Mouse (Mus musculus) midbrain, embryonic 11.5 days (tissue): ENCODE data around the gene Cfap161. TPM values are rescaled to one million over a fixed set of nuclear protein-coding genes. Genes with fewer than 3 reads are reported as not detected.

Experiments
- ATAC-seq: fragments of 200-750 bp; cut with Nextera tagmentation; 2 replicates; pipeline ENCODE4 v1.8.0; 2017; ENCODE audit warnings: moderate TSS enrichment, moderate library complexity; ENCODE audit not compliant: low FRiP score
- DNase-seq: peaks from one replicate; pipeline ENCODE4 v3.0.0; 2015; ENCODE audit warnings: low spot score; ENCODE audit errors: missing footprints
- H3K27ac ChIP-seq: fragments of 300-500 bp; sonication (generic); 2 replicates; pipeline ENCODE4 v1.5.1; 2014; ENCODE audit warnings: low read depth, low read length
- H3K27me3 ChIP-seq: fragments of 300-500 bp; sonication (generic); 2 replicates; pipeline ENCODE4 v1.6.1; 2014; ENCODE audit warnings: mild to moderate bottlenecking, low read length, moderate library complexity, mixed read lengths; ENCODE audit not compliant: control insufficient read depth, insufficient read depth
- H3K36me3 ChIP-seq: fragments of 300-500 bp; sonication (generic); 2 replicates; pipeline ENCODE4 v1.6.1; 2014; ENCODE audit warnings: mild to moderate bottlenecking, low read length, moderate library complexity, mixed read lengths; ENCODE audit not compliant: control insufficient read depth, insufficient read depth
- H3K4me1 ChIP-seq: fragments of 300-500 bp; sonication (generic); 2 replicates; pipeline ENCODE4 v1.6.1; 2014; ENCODE audit warnings: low read length; ENCODE audit not compliant: control insufficient read depth, insufficient read depth
- H3K4me2 ChIP-seq: fragments of 300-500 bp; sonication (generic); 2 replicates; pipeline ENCODE4 v1.6.1; 2014; ENCODE audit warnings: mild to moderate bottlenecking, moderate library complexity
- H3K4me3 ChIP-seq: fragments of 300-500 bp; sonication (generic); 2 replicates; pipeline ENCODE4 v1.5.1; 2014; ENCODE audit warnings: low read depth, low read length
- H3K9ac ChIP-seq: fragments of 300-500 bp; sonication (generic); 2 replicates; pipeline ENCODE4 v1.6.1; 2014; ENCODE audit warnings: low read length
- H3K9me3 ChIP-seq: fragments of 300-500 bp; sonication (generic); 2 replicates; pipeline ENCODE4 v1.6.1; 2016; ENCODE audit warnings: low read length; ENCODE audit not compliant: control insufficient read depth
- WGBS: fragments of 180-500 bp; shearing (Covaris S2); extraction: QIAGEN DNeasy Blood & Tissue Kit; methylation state at CpG from one replicate; pipeline ENCODE4 v1.1.7; 2014; 5-methylcytosine and 5-hydroxymethylcytosine counted together
- polyA plus RNA-seq: library from polyadenylated mRNA; unstranded; fragments of >200 nt; fragmentation: Nextera tagmentation; extraction: Ambion mirVana; gene quantifications from 2 replicates; pipeline ENCODE4 v1.2.1, GENCODE M21; 2014

Cfap161 gene
- polyA plus RNA-seq, 1 experiment from 2014 or later: not detected

GRCm38 (mm10) chr7:83731297-83731696, 63.4 kb downstream of the Cfap161 start:
- 82% methylated on average over 6 of the region's 6 CpGs for WGBS
- H3K4me3 ChIP-seq: no peak overlapping the region

GRCm38 (mm10) chr7:83726936-83727632, 67.6 kb downstream of the Cfap161 start:
- H3K4me1 ChIP-seq: no peaks in the 10 kb centered on the region
- H3K9me3 ChIP-seq: no peaks in the 10 kb centered on the region
- ATAC-seq: no peak
- H3K27me3 ChIP-seq: no peaks in the 10 kb centered on the region
- no peak overlapping the region for H3K9ac ChIP-seq
- no peak overlapping the region for H3K4me2 ChIP-seq
- no peak overlapping the region for H3K27ac ChIP-seq
- no peak for DNase-seq
- no peaks in the 10 kb centered on the region for H3K36me3 ChIP-seq
- no peak overlapping the region for H3K4me3 ChIP-seq
- 80% methylated on average over 5 of the region's 5 CpGs for WGBS

More at GRCm38 (mm10) chr7:83731297-83731696, 63.4 kb downstream of the Cfap161 start:
- Histone ChIP-seq H3K27ac (no peak overlapping the region), H3K4me1 (no peaks in the 10 kb centered on the region), H3K9me3 (no peaks in the 10 kb centered on the region), H3K27me3 (no peaks in the 10 kb centered on the region), H3K36me3 (no peaks in the 10 kb centered on the region), H3K4me2 (no peak overlapping the region), H3K9ac (no peak overlapping the region)
- ATAC-seq (no peak), DNase-seq (peak; percentile 39)

GRCm38 (mm10) chr7:83725801-83726200, 68.9 kb downstream of the Cfap161 start:
- Histone ChIP-seq H3K4me1 (no peaks in the 10 kb centered on the region), H3K9me3 (no peaks in the 10 kb centered on the region), H3K27ac (no peak overlapping the region), H3K36me3 (no peaks in the 10 kb centered on the region), H3K4me2 (no peak overlapping the region), H3K9ac (no peak overlapping the region), H3K27me3 (no peaks in the 10 kb centered on the region), H3K4me3 (no peak overlapping the region)
- peak; percentile 61 for DNase-seq
- ATAC-seq: no peak

- Histone ChIP-seq H3K4me3 (no peak overlapping the region), H3K27ac (no peak overlapping the region), H3K4me1 (no peaks in the 10 kb centered on the region), H3K9ac (no peak overlapping the region), H3K36me3 (no peaks in the 10 kb centered on the region), H3K27me3 (no peaks in the 10 kb centered on the region), H3K4me2 (no peak overlapping the region), H3K9me3 (no peaks in the 10 kb centered on the region)
- DNase-seq: peak; percentile 75
- no peak for ATAC-seq
- 74% methylated on average over 2 of the region's 2 CpGs for WGBS
These were observed 70.1 kb downstream of the Cfap161 start for GRCm38 (mm10) chr7:83724541-83724940.

Other genes starting within 250 kb of the Cfap161 start
- gene Tmc3, start 210.0 kb downstream of the Cfap161 start, polyA plus RNA-seq: 0.72 and 0.86 TPM in 2 replicates
- 12.4 and 13.2 TPM in 2 replicates for gene Stard5, start 162.9 kb downstream of the Cfap161 start, polyA plus RNA-seq
- 1.0 and 1.1 TPM in 2 replicates for gene Il16, start 49.2 kb downstream of the Cfap161 start, polyA plus RNA-seq
- gene Tlnrd1, start 89.4 kb upstream of the Cfap161 start, polyA plus RNA-seq: 13.1 and 16.8 TPM in 2 replicates
- 80.3 and 84.4 TPM in 2 replicates for gene Mesd, start 89.6 kb upstream of the Cfap161 start, polyA plus RNA-seq